Mouse (Mus musculus) kidney, embryonic 14.5 days (tissue): Measurements from ENCODE around the gene Psma1. TPM values are rescaled to one million over a fixed set of nuclear protein-coding genes. Genes with fewer than 3 reads are reported as not detected.

ENCODE experiments used
- ATAC-seq: fragments of 200-750 bp; cut with Nextera tagmentation; 2 replicates; pipeline ENCODE4 v1.8.0; 2017; ENCODE audit warnings: moderate number of reproducible peaks, mild to moderate bottlenecking, moderate TSS enrichment, moderate library complexity; ENCODE audit not compliant: low FRiP score, low TSS enrichment
- H3K27ac ChIP-seq: fragments of 300-500 bp; sonication (generic); 2 replicates; pipeline ENCODE4 v1.5.1; 2014; ENCODE audit warnings: low read depth, mild to moderate bottlenecking, low read length, moderate library complexity, mixed read lengths
- H3K27me3 ChIP-seq: fragments of 300-500 bp; sonication (generic); 2 replicates; pipeline ENCODE4 v1.6.1; 2014; ENCODE audit warnings: mild to moderate bottlenecking, low read length; ENCODE audit not compliant: control insufficient read depth, insufficient read depth
- H3K36me3 ChIP-seq: fragments of 300-500 bp; sonication (generic); 2 replicates; pipeline ENCODE4 v1.6.1; 2014; ENCODE audit warnings: low read length, mixed read lengths; ENCODE audit not compliant: control insufficient read depth, insufficient read depth
- H3K4me1 ChIP-seq: fragments of 300-500 bp; sonication (generic); 2 replicates; pipeline ENCODE4 v1.6.1; 2014; ENCODE audit warnings: low read length, mixed read lengths; ENCODE audit not compliant: control insufficient read depth, insufficient read depth
- H3K4me2 ChIP-seq: fragments of 300-500 bp; sonication (generic); replicated peaks from 2 replicates; pipeline ENCODE4 v1.6.1; 2014; ENCODE audit warnings: low read depth, mild to moderate bottlenecking, low read length
- H3K4me3 ChIP-seq: fragments of 300-500 bp; sonication (generic); 2 replicates; pipeline ENCODE4 v1.5.1; 2014; ENCODE audit warnings: mild to moderate bottlenecking, low read length
- H3K9ac ChIP-seq: fragments of 300-500 bp; sonication (generic); 2 replicates; pipeline ENCODE4 v1.6.1; 2014; ENCODE audit warnings: low read depth, mild to moderate bottlenecking, low read length, moderate library complexity
- H3K9me3 ChIP-seq: fragments of 300-500 bp; sonication (generic); 2 replicates; pipeline ENCODE4 v1.6.1; 2016; ENCODE audit warnings: low read length; ENCODE audit not compliant: control insufficient read depth
- WGBS: fragments of 180-500 bp; shearing (Covaris S2); extraction: QIAGEN DNeasy Blood & Tissue Kit; methylation state at CpG from one replicate; pipeline ENCODE4 v1.1.7; 2014; 5-methylcytosine and 5-hydroxymethylcytosine counted together
- polyA plus RNA-seq: library from polyadenylated mRNA; unstranded; fragments of >200 nt; fragmentation: Nextera tagmentation; extraction: Ambion mirVana; gene quantifications from 2 replicates; pipeline ENCODE4 v1.2.1, GENCODE M21; 2014

The Psma1 gene
- polyA plus RNA-seq, 1 experiment from 2014 or later: 466 TPM

GRCm38 (mm10) chr7:114309020-114309419 is 33.1 kb upstream of the Psma1 start:
- no peaks in the 10 kb centered on the region for H3K36me3 ChIP-seq
- H3K4me3 ChIP-seq: no peak overlapping the region
- H3K4me1 ChIP-seq: no peaks in the 10 kb centered on the region
- H3K9ac ChIP-seq: no peak overlapping the region
- no peak for ATAC-seq
- no peak overlapping the region for H3K27ac ChIP-seq
- H3K9me3 ChIP-seq: no peaks in the 10 kb centered on the region
- no peak overlapping the region for H3K4me2 ChIP-seq
- WGBS: 56% methylated on average over 4 of the region's 4 CpGs
- no peaks in the 10 kb centered on the region for H3K27me3 ChIP-seq

- no peak overlapping the region for H3K4me2 ChIP-seq
- no peaks in the 10 kb centered on the region for H3K4me1 ChIP-seq
- no peak overlapping the region for H3K9ac ChIP-seq
- 67% methylated on average over 4 of the region's 4 CpGs for WGBS
- ATAC-seq: no peak
- H3K27ac ChIP-seq: no peak overlapping the region
- no peaks in the 10 kb centered on the region for H3K36me3 ChIP-seq
- H3K27me3 ChIP-seq: no peaks in the 10 kb centered on the region
- no peaks in the 10 kb centered on the region for H3K9me3 ChIP-seq
- no peak overlapping the region for H3K4me3 ChIP-seq
Measured at GRCm38 (mm10) chr7:114301293-114301782, 25.4 kb upstream of the Psma1 start.

- Histone ChIP-seq H3K9me3 (no peaks in the 10 kb centered on the region), H3K9ac (no peak overlapping the region), H3K27ac (no peak overlapping the region), H3K36me3 (no peaks in the 10 kb centered on the region), H3K4me1 (no peaks in the 10 kb centered on the region), H3K4me2 (no peak overlapping the region), H3K4me3 (no peak overlapping the region), H3K27me3 (no peaks in the 10 kb centered on the region)
- no peak for ATAC-seq
- WGBS: 75% methylated on average over 2 of the region's 2 CpGs
Measured at GRCm38 (mm10) chr7:114300782-114301181, 24.9 kb upstream of the Psma1 start.

- no peak for ATAC-seq
- H3K36me3 ChIP-seq: no peaks in the 10 kb centered on the region
- H3K4me1 ChIP-seq: no peaks in the 10 kb centered on the region
- no peaks in the 10 kb centered on the region for H3K9me3 ChIP-seq
- no peak overlapping the region for H3K27ac ChIP-seq
- H3K4me3 ChIP-seq: no peak overlapping the region
- no peak overlapping the region for H3K4me2 ChIP-seq
- no peaks in the 10 kb centered on the region for H3K27me3 ChIP-seq
- 58% methylated on average over 4 of the region's 4 CpGs for WGBS
- H3K9ac ChIP-seq: no peak overlapping the region
Measured at GRCm38 (mm10) chr7:114299247-114299646, 23.3 kb upstream of the Psma1 start.

- H3K4me3 ChIP-seq: no peak overlapping the region
- peaks cover 10% of the 10 kb centered on the region for H3K4me1 ChIP-seq
- no peak overlapping the region for H3K9ac ChIP-seq
- no peak for ATAC-seq
- 88% methylated on average over 5 of the region's 5 CpGs for WGBS
- no peak overlapping the region for H3K4me2 ChIP-seq
- no peaks in the 10 kb centered on the region for H3K36me3 ChIP-seq
- no peak overlapping the region for H3K27ac ChIP-seq
- no peaks in the 10 kb centered on the region for H3K9me3 ChIP-seq
- no peaks in the 10 kb centered on the region for H3K27me3 ChIP-seq
Measured at GRCm38 (mm10) chr7:114294698-114295097, 18.8 kb upstream of the Psma1 start.

GRCm38 (mm10) chr7:114293903-114294302 is 18.0 kb upstream of the Psma1 start:
- H3K9ac ChIP-seq: no peak overlapping the region
- H3K27me3 ChIP-seq: no peaks in the 10 kb centered on the region
- H3K9me3 ChIP-seq: no peaks in the 10 kb centered on the region
- no peak overlapping the region for H3K4me3 ChIP-seq
- H3K27ac ChIP-seq: no peak overlapping the region
- H3K4me2 ChIP-seq: no peak overlapping the region
- no peak for ATAC-seq
- H3K4me1 ChIP-seq: peaks cover 10% of the 10 kb centered on the region
- no peaks in the 10 kb centered on the region for H3K36me3 ChIP-seq
- 75% methylated on average over 5 of the region's 5 CpGs for WGBS

- Histone ChIP-seq H3K9me3 (no peaks in the 10 kb centered on the region), H3K4me3 (peak overlapping the region; percentile 14; the same call in 1 of the 2 replicates), H3K9ac (no peak overlapping the region), H3K4me2 (peak overlapping the region; percentile 32), H3K27me3 (no peaks in the 10 kb centered on the region), H3K36me3 (no peaks in the 10 kb centered on the region), H3K27ac (no peak overlapping the region; the same call in 1 of the 2 replicates), H3K4me1 (peaks cover 10% of the 10 kb centered on the region)
- peak; percentile 79 for ATAC-seq
- 15% methylated on average over 12 of the region's 12 CpGs for WGBS
Measured at GRCm38 (mm10) chr7:114292501-114292971, 16.6 kb upstream of the Psma1 start.

- Histone ChIP-seq H3K4me1 (peaks cover 10% of the 10 kb centered on the region), H3K9ac (no peak overlapping the region), H3K4me2 (no peak overlapping the region), H3K27me3 (no peaks in the 10 kb centered on the region), H3K9me3 (no peaks in the 10 kb centered on the region), H3K36me3 (no peaks in the 10 kb centered on the region), H3K27ac (no peak overlapping the region; the same call in 1 of the 2 replicates), H3K4me3 (no peak overlapping the region)
- peak; percentile 81 for ATAC-seq
- 36% methylated on average over 15 of the region's 15 CpGs for WGBS
Measured at GRCm38 (mm10) chr7:114291461-114292335, 15.8 kb upstream of the Psma1 start.

GRCm38 (mm10) chr7:114290078-114290506 is 14.2 kb upstream of the Psma1 start:
- no peak for ATAC-seq
- H3K27me3 ChIP-seq: no peaks in the 10 kb centered on the region
- 56% methylated on average over 5 of the region's 5 CpGs for WGBS
- no peaks in the 10 kb centered on the region for H3K9me3 ChIP-seq
- H3K27ac ChIP-seq: no peak overlapping the region
- H3K36me3 ChIP-seq: no peaks in the 10 kb centered on the region
- H3K9ac ChIP-seq: no peak overlapping the region
- peaks cover 10% of the 10 kb centered on the region for H3K4me1 ChIP-seq
- H3K4me2 ChIP-seq: no peak overlapping the region
- H3K4me3 ChIP-seq: no peak overlapping the region
